Mouse (Mus musculus) embryonic fibroblast, embryonic 13.5 days (primary cell): ENCODE results near the gene Ddhd1. TPM values are rescaled to one million over a fixed set of nuclear protein-coding genes. Genes with fewer than 3 reads are reported as not detected.

Source experiments
- H3K27ac ChIP-seq: 2 replicates; pipeline ENCODE4 v1.5.1; 2012; ENCODE audit warnings: low read length, control low read depth, inconsistent platforms; ENCODE audit not compliant: insufficient read depth
- H3K4me1 ChIP-seq: 2 replicates; pipeline ENCODE4 v1.6.1; 2011; ENCODE audit warnings: low read length; ENCODE audit not compliant: control insufficient read depth, insufficient read depth
- H3K4me3 ChIP-seq: 2 replicates; pipeline ENCODE4 v1.5.1; 2011; ENCODE audit warnings: mild to moderate bottlenecking, control low read depth, low read length; ENCODE audit not compliant: insufficient read depth
- CTCF ChIP-seq: IDR thresholded peaks from 2 replicates; pipeline ENCODE4 v1.5.1; 2011; ENCODE audit warnings: mild to moderate bottlenecking, control low read depth, low read length, moderate library complexity, borderline replicate concordance; ENCODE audit not compliant: insufficient read depth
- POLR2A ChIP-seq: IDR thresholded peaks from 2 replicates; pipeline ENCODE4 v1.6.1; 2011; ENCODE audit warnings: low read depth, mild to moderate bottlenecking, control low read depth, low read length, moderate library complexity
- polyA plus RNA-seq: library from polyadenylated mRNA; stranded (reverse); fragments of >200 nt; gene quantifications from 2 replicates; pipeline ENCODE4 v1.2.4, GENCODE M21; 2011; ENCODE audit warnings: low read depth; ENCODE audit not compliant: missing spikeins, insufficient read length

The Ddhd1 gene
- 20.2 and 23.6 TPM in 2 replicates for polyA plus RNA-seq

DNA sequence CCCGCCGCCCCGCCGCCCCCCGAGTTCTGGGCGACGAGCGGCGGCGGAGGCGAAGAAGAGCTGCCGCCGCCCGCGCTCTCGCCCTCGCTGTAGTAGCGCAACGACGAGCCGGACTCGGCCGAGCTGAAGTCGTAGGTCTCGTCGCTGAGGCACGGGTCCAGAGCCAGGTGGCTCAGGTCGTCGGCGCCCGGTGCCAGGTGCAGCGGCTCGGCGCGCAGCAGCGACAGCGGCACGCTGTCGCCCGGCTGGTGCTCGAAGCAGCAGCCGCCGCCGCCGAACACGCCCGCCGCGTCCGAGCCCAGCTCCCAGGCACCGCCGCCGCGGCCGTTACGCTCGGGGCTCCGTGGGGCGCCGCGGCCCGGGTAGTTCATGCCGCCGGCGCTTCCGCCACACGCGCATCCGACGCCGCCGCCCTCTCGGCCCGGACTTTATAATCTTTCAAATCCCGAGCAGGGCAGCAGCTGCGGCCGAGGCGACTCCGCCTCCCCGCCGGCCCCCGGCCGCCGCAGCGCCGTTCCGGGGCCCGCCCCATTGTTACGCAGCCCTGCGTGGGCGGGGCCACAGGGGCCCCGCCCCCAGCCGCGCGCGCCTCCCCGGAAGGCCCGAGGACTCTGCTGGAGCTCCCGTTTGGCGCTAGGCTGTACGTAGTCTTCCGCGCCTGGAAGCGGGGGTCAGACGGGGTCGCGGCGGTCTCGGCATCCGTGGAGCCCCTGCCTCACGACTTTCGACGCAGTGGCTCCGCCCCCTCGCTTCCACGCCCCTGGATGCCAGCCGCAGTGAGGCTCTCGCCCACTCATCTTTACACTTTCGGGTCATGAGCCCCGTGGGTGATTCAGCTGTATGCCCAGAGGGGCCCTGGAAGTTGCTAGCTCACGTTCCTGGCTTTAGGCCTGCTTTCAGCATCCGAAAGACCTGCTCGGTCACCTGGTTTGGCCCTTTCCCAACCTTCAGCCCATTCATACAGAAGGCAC is at the start of gene Ddhd1:
Gene Ddhd1, minus strand, starts transcription at position 503 of the 971 bp plus-strand sequence.
- H3K4me1 ChIP-seq, result no peaks in the 10 kb centered on the region; the same call in 1 of the 2 replicates
- TF ChIP-seq POLR2A (peak; percentile 73), CTCF (no peak)
- peak within 1 kb of the TSS; percentile 85 for H3K4me3 ChIP-seq
- H3K27ac ChIP-seq, result peak within 1 kb of the TSS; percentile 50; the same call in 1 of the 2 replicates

GRCm38 (mm10) chr14:45707176-45707910 is 49.4 kb upstream of the Ddhd1 start:
- TF ChIP-seq POLR2A (no peak), CTCF (no peak)
- Histone ChIP-seq H3K4me1 (no peaks in the 10 kb centered on the region), H3K27ac (no peak overlapping the region), H3K4me3 (no peak overlapping the region)

GRCm38 (mm10) chr14:45700031-45700572 is 42.2 kb upstream of the Ddhd1 start:
- no peaks in the 10 kb centered on the region; the same call in 1 of the 2 replicates for H3K4me1 ChIP-seq
- TF ChIP-seq CTCF (no peak), POLR2A (no peak)
- no peak overlapping the region for H3K27ac ChIP-seq
- H3K4me3 ChIP-seq, result no peak overlapping the region

GRCm38 (mm10) chr14:45698867-45699266 is 40.9 kb upstream of the Ddhd1 start:
- no peak overlapping the region for H3K4me3 ChIP-seq
- no peaks in the 10 kb centered on the region; the same call in 1 of the 2 replicates for H3K4me1 ChIP-seq
- H3K27ac ChIP-seq, result no peak overlapping the region
- TF ChIP-seq POLR2A (no peak), CTCF (no peak)

DNA sequence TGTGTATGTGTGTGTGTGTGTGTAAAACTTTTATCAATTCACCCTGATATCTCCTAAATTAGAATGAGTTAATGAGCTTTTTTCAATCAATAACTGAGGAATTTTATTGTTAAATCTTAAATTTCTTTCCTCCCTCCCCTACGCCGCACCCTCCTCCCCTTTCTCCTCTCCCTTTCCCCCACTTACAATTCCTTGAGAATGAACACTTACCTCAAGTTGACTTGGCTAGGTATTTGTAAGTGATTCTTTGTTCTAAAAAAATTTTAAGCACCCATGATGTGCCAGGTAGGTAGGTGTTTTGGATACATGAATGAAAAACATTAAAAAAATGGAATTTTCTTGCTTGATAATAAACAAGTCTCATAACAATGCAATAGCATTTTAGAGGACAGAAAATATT is 38.2 kb upstream of the Ddhd1 start:
- Histone ChIP-seq H3K4me1 (no peaks in the 10 kb centered on the region; the same call in none of the 2 replicates), H3K4me3 (no peak overlapping the region), H3K27ac (no peak overlapping the region)
- TF ChIP-seq POLR2A, result no peak
- TF ChIP-seq CTCF, result no peak

GRCm38 (mm10) chr14:45693891-45694290 is 35.9 kb upstream of the Ddhd1 start:
- TF ChIP-seq CTCF (no peak), POLR2A (no peak)
- no peak overlapping the region for H3K27ac ChIP-seq
- no peaks in the 10 kb centered on the region; the same call in 1 of the 2 replicates for H3K4me1 ChIP-seq
- H3K4me3 ChIP-seq, result no peak overlapping the region

DNA sequence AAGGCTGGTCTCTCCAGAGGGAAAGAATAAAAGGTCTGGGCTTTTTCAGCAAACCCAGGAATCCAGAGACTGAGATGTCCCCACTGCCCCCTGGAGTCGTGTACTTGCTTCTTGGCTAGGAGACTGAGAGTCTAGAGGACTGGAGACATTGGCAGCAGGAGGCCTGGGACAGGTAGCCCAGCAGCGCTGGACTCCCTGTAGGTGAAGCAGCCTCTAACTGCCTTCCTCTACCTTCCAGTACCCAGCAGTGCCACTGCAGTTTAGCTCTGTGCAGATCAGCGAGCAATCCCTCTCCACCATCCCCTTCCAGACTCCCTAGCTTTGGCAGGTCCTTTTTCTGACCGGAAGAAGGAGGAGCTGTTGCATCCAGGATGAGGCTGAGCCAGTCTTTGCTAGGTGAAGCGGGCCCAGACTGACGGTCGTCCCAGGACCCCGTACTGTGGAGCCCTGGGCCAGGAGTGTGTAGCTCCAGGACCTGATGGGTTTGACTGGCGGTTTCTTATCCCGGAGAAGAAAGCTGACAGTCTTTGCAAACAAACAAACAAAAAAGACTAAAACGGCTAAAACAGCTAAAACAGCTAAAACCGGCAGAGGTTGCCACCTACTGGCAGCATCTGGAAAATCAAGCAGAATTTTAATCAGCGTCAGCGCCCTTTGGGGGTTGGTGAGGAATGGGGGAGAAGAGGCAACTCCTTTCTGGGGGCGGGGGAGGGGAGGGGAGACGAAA is 32.7 kb upstream of the Ddhd1 start:
- H3K27ac ChIP-seq, result no peak overlapping the region
- TF ChIP-seq CTCF (no peak), POLR2A (peak; percentile 49)
- no peaks in the 10 kb centered on the region; the same call in 1 of the 2 replicates for H3K4me1 ChIP-seq
- peak overlapping the region; percentile 56 for H3K4me3 ChIP-seq

GRCm38 (mm10) chr14:45685313-45685712 is 27.4 kb upstream of the Ddhd1 start:
- Histone ChIP-seq H3K27ac (no peak overlapping the region), H3K4me1 (no peaks in the 10 kb centered on the region), H3K4me3 (no peak overlapping the region)
- no peak for TF ChIP-seq CTCF
- TF ChIP-seq POLR2A, result no peak

DNA sequence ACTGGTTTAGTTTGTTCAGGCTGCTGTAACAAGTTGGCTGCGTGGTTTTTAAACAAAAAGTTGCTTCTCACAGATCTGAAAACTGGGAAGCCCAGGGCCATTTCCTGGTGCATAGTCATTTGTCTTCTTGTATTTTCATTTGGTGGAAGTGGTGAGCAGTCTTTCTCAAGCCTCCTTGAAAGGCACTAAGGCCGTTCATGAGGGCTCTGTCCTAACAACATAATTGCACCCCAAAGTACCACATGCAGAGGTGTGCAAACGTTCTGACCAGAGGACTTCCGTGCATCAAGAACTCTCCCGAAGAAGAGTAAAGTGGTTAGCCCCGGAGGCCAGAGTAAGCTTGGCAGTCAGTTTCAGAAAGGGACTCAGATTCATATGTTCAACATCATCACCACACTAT is 18.8 kb upstream of the Ddhd1 start:
- TF ChIP-seq POLR2A (no peak), CTCF (no peak)
- no peaks in the 10 kb centered on the region for H3K4me1 ChIP-seq
- no peak overlapping the region for H3K4me3 ChIP-seq
- H3K27ac ChIP-seq, result no peak overlapping the region
